Mouse (Mus musculus) cortical plate, adult 2 months (tissue): Measurements from ENCODE around the gene Nf1. TPM values are rescaled to one million over a fixed set of nuclear protein-coding genes. Genes with fewer than 3 reads are reported as not detected.
"Not testable (repeated sequence)": the region's sequence is repeated elsewhere in the genome, so short reads cannot be mapped to it uniquely, and the experiment has no call there.

Source experiments
- H3K27ac ChIP-seq: fragments of 200-500 bp; 2 replicates; pipeline ENCODE4 v1.5.1; 2012; ENCODE audit warnings: low read length, control low read depth, inconsistent platforms; ENCODE audit not compliant: insufficient read depth
- H3K4me1 ChIP-seq: fragments of 200-500 bp; 2 replicates; pipeline ENCODE4 v1.6.1; 2011; ENCODE audit warnings: low read length; ENCODE audit not compliant: control insufficient read depth, insufficient read depth
- H3K4me3 ChIP-seq: fragments of 200-500 bp; 2 replicates; pipeline ENCODE4 v1.5.1; 2011; ENCODE audit warnings: mild to moderate bottlenecking, low read length, control low read depth; ENCODE audit not compliant: insufficient read depth
- CTCF ChIP-seq: fragments of 200-500 bp; IDR thresholded peaks from 2 replicates; pipeline ENCODE4 v1.5.1; 2011; ENCODE audit warnings: mild to moderate bottlenecking, control low read depth, low read length; ENCODE audit not compliant: insufficient read depth; ENCODE audit errors: extremely low read depth
- POLR2A ChIP-seq: fragments of 200-500 bp; IDR thresholded peaks from 2 replicates; pipeline ENCODE4 v1.6.1; 2011; ENCODE audit warnings: mild to moderate bottlenecking, low read length, control low read depth; ENCODE audit not compliant: insufficient read depth; ENCODE audit errors: extremely low read depth
- polyA plus RNA-seq: library from polyadenylated mRNA; depleted of rRNA; stranded (reverse); fragments of >200 nt; gene quantifications from 2 replicates; pipeline ENCODE4 v1.2.3, GENCODE M21; 2012; rRNA removed

Gene Nf1
- 33.8 and 34.2 TPM in 2 replicates for polyA plus RNA-seq

DNA sequence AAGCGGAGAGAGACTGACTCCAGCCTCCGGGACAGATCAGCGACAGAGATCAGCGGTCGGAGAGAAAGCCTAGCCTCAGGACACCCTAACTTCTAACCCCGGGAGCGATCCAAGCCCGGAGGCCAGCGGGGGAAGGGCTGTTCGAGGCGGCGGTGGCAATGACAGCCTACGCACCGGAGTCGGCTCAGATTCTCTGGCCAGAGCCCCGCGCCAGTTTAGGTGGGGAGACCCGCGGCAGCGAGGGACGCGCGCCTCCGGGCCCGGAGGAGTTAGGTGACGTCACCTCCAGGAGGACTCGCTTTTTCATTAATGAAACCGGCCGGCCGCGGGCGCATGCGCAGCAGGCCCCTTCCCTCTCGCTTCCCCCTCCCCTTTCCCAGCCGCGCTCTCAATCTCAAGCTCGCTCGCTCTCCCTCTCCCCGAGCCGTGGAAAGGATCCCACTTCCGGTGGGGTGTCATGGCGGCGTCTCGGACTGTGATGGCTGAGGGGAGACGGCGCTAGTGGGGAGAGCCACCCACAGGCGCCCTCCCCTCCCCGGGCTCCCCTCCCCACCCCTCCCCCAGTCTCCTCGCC, at the start of gene Nf1:
Nf1 (plus strand) TSS at position 460 of the 574 bp plus-strand sequence.
- TF ChIP-seq POLR2A (peak; percentile 79), CTCF (no peak)
- H3K27ac ChIP-seq, result peak within 1 kb of the TSS; percentile 72
- H3K4me3 ChIP-seq, result peak within 1 kb of the TSS; percentile 65
- H3K4me1 ChIP-seq, result peaks cover 3% of the 10 kb centered on the region; the same call in 1 of the 2 replicates

GRCm38 (mm10) chr11:79290473-79290872, 49.0 kb upstream of the Nf1 start:
- Histone ChIP-seq H3K4me3 (no peak overlapping the region), H3K27ac (no peak overlapping the region), H3K4me1 (no peaks in the 10 kb centered on the region)
- peak; percentile 71 for TF ChIP-seq CTCF
- TF ChIP-seq POLR2A, result no peak

GRCm38 (mm10) chr11:79291651-79292050, 47.8 kb upstream of the Nf1 start:
- no peak for TF ChIP-seq CTCF
- no peak for TF ChIP-seq POLR2A
- no peak overlapping the region for H3K4me3 ChIP-seq
- no peak overlapping the region for H3K27ac ChIP-seq
- H3K4me1 ChIP-seq, result no peaks in the 10 kb centered on the region

DNA sequence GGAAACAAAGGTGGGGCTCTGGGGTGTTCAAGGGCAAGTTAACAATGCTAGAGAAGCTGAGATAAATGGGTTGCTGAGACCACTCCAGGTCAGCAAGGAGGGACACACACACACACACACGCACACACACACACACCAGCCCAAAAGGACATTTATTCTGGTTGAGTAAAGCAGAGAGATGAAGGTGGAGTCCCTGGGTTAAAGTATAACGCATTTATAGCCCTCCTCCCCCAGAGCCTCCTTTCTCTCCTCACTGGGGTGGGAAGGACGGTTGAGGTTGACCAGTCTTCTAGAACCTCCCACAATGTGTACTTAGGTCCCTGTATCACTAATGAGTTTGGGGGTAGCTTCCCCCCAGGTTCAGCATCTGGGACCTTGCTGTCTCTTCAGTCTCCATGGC, 47.4 kb upstream of the Nf1 start:
- H3K4me3 ChIP-seq, result no peak overlapping the region
- TF ChIP-seq CTCF, result no peak
- TF ChIP-seq POLR2A, result no peak
- H3K4me1 ChIP-seq, result no peaks in the 10 kb centered on the region
- no peak overlapping the region for H3K27ac ChIP-seq

GRCm38 (mm10) chr11:79293025-79293424, 46.5 kb upstream of the Nf1 start:
- no peak overlapping the region for H3K4me3 ChIP-seq
- H3K27ac ChIP-seq, result no peak overlapping the region
- no peak for TF ChIP-seq POLR2A
- no peak for TF ChIP-seq CTCF
- H3K4me1 ChIP-seq, result no peaks in the 10 kb centered on the region

- TF ChIP-seq POLR2A (no peak), CTCF (no peak)
- Histone ChIP-seq H3K27ac (no peak overlapping the region), H3K4me1 (no peaks in the 10 kb centered on the region), H3K4me3 (no peak overlapping the region)
These were observed 45.5 kb upstream of the Nf1 start for GRCm38 (mm10) chr11:79293971-79294370.

GRCm38 (mm10) chr11:79296167-79296566, 43.3 kb upstream of the Nf1 start:
- no peak overlapping the region for H3K4me3 ChIP-seq
- no peaks in the 10 kb centered on the region for H3K4me1 ChIP-seq
- H3K27ac ChIP-seq, result no peak overlapping the region
- TF ChIP-seq CTCF (peak; percentile 68), POLR2A (no peak)

- Histone ChIP-seq H3K27ac (no peak within 1 kb of the TSS), H3K4me3 (no peak within 1 kb of the TSS), H3K4me1 (no peaks in the 10 kb centered on the region)
- TF ChIP-seq POLR2A (no peak), CTCF (no peak)
These were observed 42.5 kb upstream of the Nf1 start, which contains the start of gene Gm9964 for GRCm38 (mm10) chr11:79296856-79297491. Gene Gm9964, minus strand, starts transcription at chr11:79296906.

GRCm38 (mm10) chr11:79299719-79300431, 39.6 kb upstream of the Nf1 start:
- no peak overlapping the region for H3K4me3 ChIP-seq
- no peaks in the 10 kb centered on the region for H3K4me1 ChIP-seq
- H3K27ac ChIP-seq, result no peak overlapping the region
- TF ChIP-seq CTCF (peak; percentile 23; the same call in 1 of the 2 replicates), POLR2A (no peak)

GRCm38 (mm10) chr11:79303109-79303508, 36.4 kb upstream of the Nf1 start:
- Histone ChIP-seq H3K27ac (no peak overlapping the region), H3K4me1 (no peaks in the 10 kb centered on the region), H3K4me3 (no peak overlapping the region)
- TF ChIP-seq POLR2A, result no peak
- TF ChIP-seq CTCF, result no peak

DNA sequence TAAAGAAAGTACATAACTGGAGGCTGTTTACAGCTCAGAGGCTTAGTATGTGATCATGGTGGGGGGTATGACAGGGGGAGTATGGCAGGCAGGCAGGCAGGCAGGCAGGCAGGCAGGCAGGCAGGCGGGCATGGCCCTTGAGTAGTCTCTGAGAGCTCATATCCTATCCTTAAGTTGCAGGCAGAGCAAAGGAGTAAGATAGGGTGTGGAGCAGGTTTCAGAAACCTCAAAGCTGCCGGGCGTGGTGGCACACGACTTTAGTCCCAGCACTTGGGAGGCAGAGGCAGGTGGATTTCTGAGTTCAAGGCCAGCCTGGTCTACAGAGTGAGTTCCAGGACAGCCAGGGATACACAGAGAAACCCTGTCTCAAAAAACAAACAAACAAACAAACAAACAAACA, 35.2 kb upstream of the Nf1 start:
- not testable (repeated sequence) for H3K4me1 ChIP-seq, H3K27ac ChIP-seq, H3K4me3 ChIP-seq
